Mouse (Mus musculus) thymus, postnatal 14 days (tissue): Measurements from ENCODE around the gene Pmp22.

Experiments used
- DNase-seq: peaks from one replicate; pipeline ENCODE4 v3.0.0; 2021

Pmp22 gene

GRCm38 (mm10) chr11:63128784-63129183 is at the start of gene Pmp22:
TSS of gene Pmp22 (plus strand) at chr11:63128982.
- DNase-seq, result no peak

GRCm38 (mm10) chr11:63084536-63084935 is 44.2 kb upstream of the Pmp22 start:
- DNase-seq, result no peak

GRCm38 (mm10) chr11:63088672-63089071 is 40.1 kb upstream of the Pmp22 start:
- DNase-seq, result no peak

GRCm38 (mm10) chr11:63090210-63090609 is 38.6 kb upstream of the Pmp22 start:
- no peak for DNase-seq

GRCm38 (mm10) chr11:63090986-63091385 is 37.8 kb upstream of the Pmp22 start:
- no peak for DNase-seq

- DNase-seq, result no peak
Observed at GRCm38 (mm10) chr11:63092271-63092670, 36.5 kb upstream of the Pmp22 start.

GRCm38 (mm10) chr11:63093601-63094000 is 35.2 kb upstream of the Pmp22 start:
- DNase-seq, result no peak

- DNase-seq, result no peak
Observed at GRCm38 (mm10) chr11:63094496-63094895, 34.3 kb upstream of the Pmp22 start.

- no peak for DNase-seq
Observed at GRCm38 (mm10) chr11:63098016-63098415, 30.8 kb upstream of the Pmp22 start.

- DNase-seq, result no peak
Observed at GRCm38 (mm10) chr11:63099390-63099789, 29.4 kb upstream of the Pmp22 start.

- no peak for DNase-seq
Observed at GRCm38 (mm10) chr11:63103256-63103655, 25.5 kb upstream of the Pmp22 start.

- DNase-seq, result no peak
Observed at GRCm38 (mm10) chr11:63104026-63104425, 24.8 kb upstream of the Pmp22 start.

GRCm38 (mm10) chr11:63109230-63109775 is 19.5 kb upstream of the Pmp22 start:
- DNase-seq, result no peak

GRCm38 (mm10) chr11:63110329-63110728 is 18.5 kb upstream of the Pmp22 start:
- DNase-seq, result no peak

GRCm38 (mm10) chr11:63114807-63115641 is 13.8 kb upstream of the Pmp22 start:
- no peak for DNase-seq

- no peak for DNase-seq
Observed at GRCm38 (mm10) chr11:63116652-63117051, 12.1 kb upstream of the Pmp22 start.

GRCm38 (mm10) chr11:63117266-63117665 is 11.5 kb upstream of the Pmp22 start:
- no peak for DNase-seq

- DNase-seq, result no peak
Observed at GRCm38 (mm10) chr11:63119791-63120190, 9.0 kb upstream of the Pmp22 start.

GRCm38 (mm10) chr11:63122249-63122648 is 6.5 kb upstream of the Pmp22 start:
- no peak for DNase-seq

GRCm38 (mm10) chr11:63122776-63123350 is 5.9 kb upstream of the Pmp22 start:
- DNase-seq, result no peak

- no peak for DNase-seq
Observed at GRCm38 (mm10) chr11:63124316-63124715, 4.5 kb upstream of the Pmp22 start.

- DNase-seq, result no peak
Observed at GRCm38 (mm10) chr11:63125832-63126456, 2.8 kb upstream of the Pmp22 start.

- DNase-seq, result no peak
Observed at GRCm38 (mm10) chr11:63126976-63127375, 1.8 kb upstream of the Pmp22 start.

GRCm38 (mm10) chr11:63127513-63127912 is 1.3 kb upstream of the Pmp22 start:
- DNase-seq, result no peak
